Mouse (Mus musculus) limb, embryonic 15.5 days (tissue): Measurements from ENCODE around the gene Lypd9. TPM values are rescaled to one million over a fixed set of nuclear protein-coding genes. Genes with fewer than 3 reads are reported as not detected.

Source experiments
- ATAC-seq: fragments of 200-750 bp; cut with Nextera tagmentation; 2 replicates; pipeline ENCODE4 v1.8.0; 2017; ENCODE audit warnings: low read depth, moderate TSS enrichment; ENCODE audit not compliant: insufficient number of reproducible peaks, low FRiP score, low TSS enrichment
- H3K27ac ChIP-seq: fragments of 300-500 bp; sonication (generic); 2 replicates; pipeline ENCODE4 v1.5.1; 2015; ENCODE audit warnings: moderate library complexity, mild to moderate bottlenecking, inconsistent platforms
- H3K27me3 ChIP-seq: fragments of 300-500 bp; sonication (generic); 2 replicates; pipeline ENCODE4 v1.6.1; 2015; ENCODE audit warnings: inconsistent platforms
- H3K36me3 ChIP-seq: fragments of 300-500 bp; sonication (generic); 2 replicates; pipeline ENCODE4 v1.6.1; 2015; ENCODE audit warnings: inconsistent platforms
- H3K4me1 ChIP-seq: fragments of 300-500 bp; sonication (generic); 2 replicates; pipeline ENCODE4 v1.6.1; 2015; ENCODE audit warnings: inconsistent platforms
- H3K4me2 ChIP-seq: fragments of 300-500 bp; sonication (generic); 2 replicates; pipeline ENCODE4 v1.6.1; 2015; ENCODE audit warnings: mild to moderate bottlenecking, inconsistent platforms
- H3K4me3 ChIP-seq: fragments of 300-500 bp; sonication (generic); 2 replicates; pipeline ENCODE4 v1.5.1; 2015; ENCODE audit warnings: mild to moderate bottlenecking, inconsistent platforms
- H3K9ac ChIP-seq: fragments of 300-500 bp; sonication (generic); 2 replicates; pipeline ENCODE4 v1.6.1; 2015; ENCODE audit warnings: inconsistent platforms
- H3K9me3 ChIP-seq: fragments of 300-500 bp; sonication (generic); 2 replicates; pipeline ENCODE4 v1.6.1; 2016; ENCODE audit warnings: inconsistent platforms
- WGBS: fragments of 180-500 bp; shearing (Covaris S2); methylation state at CpG from one replicate; pipeline ENCODE4 v1.1.7; 2015; 5-methylcytosine and 5-hydroxymethylcytosine counted together
- polyA plus RNA-seq: library from polyadenylated mRNA; unstranded; fragments of >200 nt; fragmentation: Nextera tagmentation; extraction: Ambion mirVana; gene quantifications from 2 replicates; pipeline ENCODE4 v1.2.1, GENCODE M21; 2015

The Lypd9 gene
- polyA plus RNA-seq, 1 experiment from 2014 or later: not detected

- no peaks in the 10 kb centered on the region for H3K9me3 ChIP-seq
- H3K27me3 ChIP-seq: no peaks in the 10 kb centered on the region
- H3K4me2 ChIP-seq: no peak overlapping the region
- H3K4me3 ChIP-seq: no peak overlapping the region
- 59% methylated on average over 6 of the region's 6 CpGs for WGBS
- no peaks in the 10 kb centered on the region for H3K36me3 ChIP-seq
- no peak overlapping the region for H3K27ac ChIP-seq
- peaks cover 2% of the 10 kb centered on the region; the same call in 1 of the 2 replicates for H3K4me1 ChIP-seq
- H3K9ac ChIP-seq: no peak overlapping the region
- no peak for ATAC-seq
Measured at GRCm38 (mm10) chr11:58399985-58400645, 52.6 kb downstream of the Lypd9 start.

Other genes starting within 250 kb of the Lypd9 start
- 2.5 and 2.8 TPM in 2 replicates for gene 4930438A08Rik, start 178.1 kb downstream of the Lypd9 start, polyA plus RNA-seq
- gene Zfp692, start 145.9 kb downstream of the Lypd9 start, polyA plus RNA-seq: 33.3 and 36.4 TPM in 2 replicates
- gene Zfp672, start 122.6 kb downstream of the Lypd9 start, polyA plus RNA-seq: 42.3 and 43.2 TPM in 2 replicates
- 36.8 and 39.9 TPM in 2 replicates for gene Sh3bp5l, start 122.2 kb downstream of the Lypd9 start, polyA plus RNA-seq
- gene Lypd8, start 73.9 kb downstream of the Lypd9 start, polyA plus RNA-seq: 0.21 TPM in 1 of 2 replicates, not detected in the other
- gene 1810065E05Rik, start 31.8 kb downstream of the Lypd9 start, polyA plus RNA-seq: not detected in 2 replicates
- not detected in 2 replicates for gene Gm12253, start 20.4 kb downstream of the Lypd9 start, polyA plus RNA-seq
- gene Olfr30, start 9.3 kb upstream of the Lypd9 start, polyA plus RNA-seq: not detected in 2 replicates
- gene Olfr332, start 39.6 kb upstream of the Lypd9 start, polyA plus RNA-seq: not detected in 2 replicates
- gene Olfr331, start 49.6 kb upstream of the Lypd9 start, polyA plus RNA-seq: not detected in 2 replicates
- gene Olfr330, start 81.9 kb upstream of the Lypd9 start, polyA plus RNA-seq: not detected in 2 replicates
- gene Olfr329-ps, start 93.5 kb upstream of the Lypd9 start, polyA plus RNA-seq: not detected in 2 replicates
- gene Olfr328, start 102.7 kb upstream of the Lypd9 start, polyA plus RNA-seq: not detected in 2 replicates
- not detected in 2 replicates for gene Olfr224, start 117.6 kb upstream of the Lypd9 start, polyA plus RNA-seq
- not detected in 2 replicates for gene Olfr325, start 124.8 kb upstream of the Lypd9 start, polyA plus RNA-seq
- gene Olfr324, start 142.2 kb upstream of the Lypd9 start, polyA plus RNA-seq: not detected in 2 replicates
- gene 2210407C18Rik, start 163.2 kb upstream of the Lypd9 start, polyA plus RNA-seq: not detected in 2 replicates
- gene Olfr323, start 177.6 kb upstream of the Lypd9 start, polyA plus RNA-seq: not detected in 2 replicates
- not detected in 2 replicates for gene Trim58, start 187.5 kb upstream of the Lypd9 start, polyA plus RNA-seq
- not detected in 2 replicates for gene Olfr322, start 205.9 kb upstream of the Lypd9 start, polyA plus RNA-seq
- gene Olfr320, start 228.2 kb upstream of the Lypd9 start, polyA plus RNA-seq: not detected in 2 replicates
- not detected in 2 replicates for gene Olfr319, start 246.2 kb upstream of the Lypd9 start, polyA plus RNA-seq